Mouse (Mus musculus) gastrocnemius, postnatal 14 days (tissue): ENCODE data around the gene Qsox1. TPM values are rescaled to one million over a fixed set of nuclear protein-coding genes. Genes with fewer than 3 reads are reported as not detected.

Source experiments
- DNase-seq: peaks from one replicate; pipeline ENCODE4 v3.0.0; 2021; ENCODE audit warnings: mixed read lengths
- intact Hi-C: fragments of 180-260 bp; cut with DNase I; formaldehyde crosslinking; loops from one replicate; pipeline ENCODE4 v1.15.1; 2025; ENCODE audit warnings: low total_unique reads
- long read RNA-seq, 2 experiments: library from polyadenylated mRNA; stranded (forward); transcript quantifications; one replicate each; pipeline ENCODE4 v2.0.0; 2021
- total RNA-seq, 2 experiments: library from RNA; stranded (reverse); gene quantifications; 2 replicates each; pipeline ENCODE4 v1.2.3; 2021

The Qsox1 gene
- 10 to 100 TPM; 32.3 to 33.3 TPM for total RNA-seq
- long read RNA-seq, experiment 1, transcript Qsox1-207 (13 exons, 2,433 nt), result major isoform, 12 of 23 reads
- long read RNA-seq, experiment 1, partial matches to known transcripts, result 6 of 23 reads
- long read RNA-seq, experiment 1, other reads (novel, unspliced or antisense), result 2 of 23 reads
- long read RNA-seq, experiment 2, transcript Qsox1-207 (13 exons, 2,433 nt), result major isoform, 19 of 31 reads
- long read RNA-seq, experiment 2, partial matches to known transcripts, result 5 of 31 reads
- long read RNA-seq, experiment 2, other reads (novel, unspliced or antisense), result 1 of 31 reads

DNA sequence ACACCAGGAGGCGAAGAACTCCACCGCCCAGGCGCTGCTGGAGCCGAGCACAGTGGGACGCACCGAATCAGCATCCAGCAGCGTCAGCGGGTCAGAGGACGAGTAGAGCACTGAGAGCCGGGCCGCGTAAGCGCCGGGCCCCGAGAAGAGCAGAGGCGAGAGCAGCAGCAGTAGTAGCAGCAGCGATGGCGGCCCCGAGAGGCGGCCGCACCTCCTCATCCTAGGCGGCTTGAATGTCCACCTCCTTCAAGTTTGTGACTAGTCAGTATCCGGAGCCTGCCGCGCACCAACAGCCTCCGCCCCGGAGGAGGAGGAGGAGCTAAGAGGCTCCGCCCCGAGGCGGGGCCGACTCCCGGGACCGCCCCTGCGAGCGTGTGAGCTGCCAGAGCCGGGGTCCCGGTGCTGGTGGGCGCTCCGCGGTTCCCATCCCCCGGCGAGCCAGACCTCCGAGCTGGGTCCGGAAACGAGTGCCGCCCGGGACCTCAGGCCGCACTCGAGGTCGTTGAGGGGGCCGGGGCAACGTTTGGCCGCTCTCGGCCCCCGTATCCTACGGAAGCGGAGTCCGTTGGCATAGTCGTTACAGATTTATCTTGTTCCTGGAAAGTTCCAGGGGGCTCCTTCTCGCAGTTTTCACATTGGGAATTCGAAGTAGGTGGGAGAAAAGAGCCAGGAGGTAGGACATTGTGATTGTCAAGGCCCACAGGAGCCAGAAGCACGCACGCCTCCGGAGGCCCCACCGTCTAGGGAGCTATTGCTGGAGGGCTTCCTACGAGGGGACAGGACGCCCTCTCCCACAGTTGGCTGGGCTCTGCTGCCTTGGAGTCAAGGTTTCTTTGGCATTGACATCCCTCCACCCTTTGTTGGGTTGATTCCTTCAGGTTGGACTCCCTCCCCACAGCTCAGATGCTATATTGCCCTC is at the start of gene Qsox1:
Qsox1 (minus strand) TSS at position 309 of the 919 bp plus-strand sequence.
- intact Hi-C loops, result no loop called here

DNA sequence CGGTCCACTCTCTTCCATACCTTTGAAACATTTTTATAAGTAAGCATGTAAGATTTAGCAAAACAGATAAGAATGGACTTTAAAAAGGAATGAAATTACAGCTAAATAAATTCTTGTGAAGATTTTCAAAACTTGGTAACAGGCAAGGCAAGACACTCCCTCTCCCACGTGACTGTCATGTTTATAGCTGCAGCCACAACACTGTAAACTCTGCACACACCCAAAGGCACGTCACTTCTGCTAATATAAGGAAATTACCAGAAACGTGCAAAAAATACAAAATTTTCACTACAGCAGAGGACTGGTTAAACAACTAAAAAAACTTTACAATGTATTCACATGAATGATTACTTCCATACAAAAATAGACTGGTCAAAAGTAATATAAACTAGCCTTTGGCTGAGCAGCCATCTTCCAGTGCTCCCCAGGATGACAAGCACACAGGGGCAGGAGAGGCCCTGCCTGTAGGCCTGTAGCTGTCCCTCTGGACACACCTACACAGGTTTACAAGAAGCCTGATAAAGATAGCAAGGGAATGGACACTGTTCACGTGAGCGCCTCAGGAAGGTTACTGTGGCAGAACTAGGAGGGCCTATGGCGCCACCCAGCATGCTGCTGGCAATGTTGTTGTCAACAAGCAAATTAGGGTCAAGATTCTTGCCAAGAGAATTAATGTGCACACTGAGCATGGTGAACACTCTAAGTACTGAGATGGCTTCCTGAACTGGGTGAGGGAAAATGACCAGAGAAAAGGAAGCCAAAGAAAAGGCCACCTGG is 42.4 kb upstream of the Qsox1 start:
- DNase-seq, result no peak
- intact Hi-C loops, result no loop called here

More for the DNA sequence above, at the start of gene Qsox1:
- DNase-seq, result peak; percentile 84

- intact Hi-C loops, result no loop called here
These were observed 40.3 kb upstream of the Qsox1 start for GRCm38 (mm10) chr1:155853009-155853408.

DNA sequence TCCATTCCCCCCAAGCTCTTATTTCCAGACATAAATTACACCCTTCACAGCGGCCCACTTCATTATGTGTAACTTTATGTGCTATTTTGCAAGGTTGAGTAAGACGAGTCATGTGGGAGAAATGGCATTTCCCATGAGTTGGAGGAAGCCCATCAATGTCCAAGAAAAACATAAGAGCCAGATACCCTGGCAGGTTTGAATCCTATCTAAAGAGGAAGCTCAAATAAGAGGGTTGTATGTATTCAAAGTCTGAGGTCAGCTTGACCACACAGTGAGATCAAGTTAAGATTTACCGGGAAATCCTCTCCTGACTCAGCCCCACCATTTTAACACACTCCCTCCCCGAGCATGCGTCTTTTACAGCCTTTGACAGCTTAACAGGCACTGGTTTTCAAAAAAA is 31.5 kb upstream of the Qsox1 start:
- no peak for DNase-seq
- intact Hi-C loops, result no loop called here

More at GRCm38 (mm10) chr1:155853009-155853408, 40.3 kb upstream of the Qsox1 start:
- no peak for DNase-seq

GRCm38 (mm10) chr1:155843538-155843937 is 30.8 kb upstream of the Qsox1 start:
- intact Hi-C loops, result no loop called here
- DNase-seq, result no peak

- DNase-seq, result no peak
- intact Hi-C loops, result no loop called here
These were observed 23.0 kb upstream of the Qsox1 start for GRCm38 (mm10) chr1:155835667-155836066.

DNA sequence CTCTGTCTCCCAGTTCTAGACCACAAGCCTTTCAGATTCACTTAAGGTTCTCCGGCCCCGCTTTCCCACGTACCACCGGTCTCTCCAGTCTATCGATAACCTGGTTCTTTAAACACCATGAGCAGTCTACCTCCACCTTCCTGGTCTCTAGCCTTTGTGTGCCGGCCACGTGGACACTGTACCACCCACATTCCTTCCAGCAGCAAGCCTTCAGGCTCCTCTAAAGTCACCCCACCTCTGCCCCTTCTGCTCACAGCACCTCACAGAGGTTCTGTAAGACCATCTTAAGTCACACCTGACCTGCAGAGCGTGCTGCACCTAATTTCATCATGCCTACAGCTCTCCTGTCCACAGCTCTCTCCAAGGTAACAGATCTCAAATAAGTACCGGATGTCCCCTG is 20.9 kb upstream of the Qsox1 start:
- intact Hi-C loops, result no loop called here
- DNase-seq, result no peak

GRCm38 (mm10) chr1:155831958-155832357 is 19.3 kb upstream of the Qsox1 start:
- DNase-seq, result no peak
- intact Hi-C loops, result no loop called here

DNA sequence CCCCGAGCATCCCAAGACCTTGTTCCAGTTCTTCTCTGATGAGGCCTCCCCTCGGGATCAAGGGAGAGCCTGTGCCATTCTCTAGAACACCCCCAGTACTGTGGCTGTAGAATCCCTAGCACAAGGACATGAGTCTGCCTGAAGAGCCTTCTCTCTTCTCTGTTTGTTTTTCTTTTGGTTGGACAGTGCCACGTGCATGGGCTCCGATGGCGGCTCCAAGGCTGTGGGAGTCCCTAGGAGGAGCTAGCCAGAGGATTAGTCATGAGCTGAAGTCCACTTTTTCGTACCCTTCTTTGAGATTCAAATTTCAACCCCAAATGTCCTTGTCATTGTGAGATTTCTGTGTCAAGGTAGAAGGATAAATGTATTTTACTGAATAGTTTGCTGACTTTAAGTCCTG is 18.2 kb upstream of the Qsox1 start:
- DNase-seq, result no peak
- intact Hi-C loops, result no loop called here

- intact Hi-C loops, result no loop called here
- DNase-seq, result no peak
These were observed 15.1 kb upstream of the Qsox1 start for GRCm38 (mm10) chr1:155827703-155828295.

DNA sequence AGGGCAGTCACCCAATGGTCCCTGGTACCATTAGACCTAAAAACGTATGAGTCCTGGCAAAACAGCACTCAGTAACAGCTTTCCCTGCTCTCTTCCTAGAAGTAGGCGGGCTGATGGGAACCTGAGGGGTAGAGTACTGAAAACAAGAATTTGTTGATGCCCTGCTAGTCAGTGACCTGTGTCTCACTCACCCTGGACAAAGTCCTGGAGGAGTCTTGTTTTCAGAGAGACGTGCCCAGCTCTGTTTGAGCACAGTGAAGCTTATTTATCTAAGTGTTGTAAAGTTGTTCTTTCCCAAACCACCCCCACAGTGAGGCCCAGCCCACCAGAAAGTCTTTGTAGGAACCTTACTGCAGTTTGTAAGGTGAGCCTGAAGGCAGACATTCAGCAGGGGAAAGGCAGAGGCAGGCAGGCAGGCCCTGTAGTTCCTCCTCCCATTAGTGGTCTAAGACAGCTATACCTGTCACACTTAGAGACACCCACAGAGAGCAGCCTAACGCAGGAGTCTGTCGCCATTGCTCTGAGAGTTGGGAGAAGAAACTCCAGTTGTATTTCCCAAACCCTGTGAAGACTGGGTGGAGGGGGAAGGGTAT is 14.2 kb upstream of the Qsox1 start:
- DNase-seq, result no peak

GRCm38 (mm10) chr1:155825940-155826716 is 13.4 kb upstream of the Qsox1 start:
- intact Hi-C loops, result no loop called here
- no peak for DNase-seq

More for the DNA sequence above, 14.2 kb upstream of the Qsox1 start:
- intact Hi-C loops, result no loop called here

DNA sequence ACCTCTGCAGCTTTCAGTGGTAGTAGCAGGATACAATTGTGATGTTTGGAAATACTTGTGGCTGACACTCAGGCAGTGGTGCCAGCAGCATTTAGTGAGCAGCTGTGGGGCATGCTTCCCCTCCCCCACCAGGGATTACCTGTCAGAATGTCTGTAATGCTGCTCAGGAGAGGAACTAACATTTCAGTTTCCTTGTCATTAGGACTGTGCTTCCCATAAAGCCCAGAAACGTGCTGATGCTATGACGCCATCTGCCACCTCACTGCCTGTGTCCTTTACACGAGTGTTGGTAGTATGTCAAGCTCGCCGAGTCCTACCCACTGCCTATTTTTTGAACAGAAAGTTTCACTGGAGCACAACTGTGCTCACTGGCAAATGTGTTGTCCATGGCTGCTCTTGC is 8.0 kb upstream of the Qsox1 start:
- intact Hi-C loops, result no loop called here

DNA sequence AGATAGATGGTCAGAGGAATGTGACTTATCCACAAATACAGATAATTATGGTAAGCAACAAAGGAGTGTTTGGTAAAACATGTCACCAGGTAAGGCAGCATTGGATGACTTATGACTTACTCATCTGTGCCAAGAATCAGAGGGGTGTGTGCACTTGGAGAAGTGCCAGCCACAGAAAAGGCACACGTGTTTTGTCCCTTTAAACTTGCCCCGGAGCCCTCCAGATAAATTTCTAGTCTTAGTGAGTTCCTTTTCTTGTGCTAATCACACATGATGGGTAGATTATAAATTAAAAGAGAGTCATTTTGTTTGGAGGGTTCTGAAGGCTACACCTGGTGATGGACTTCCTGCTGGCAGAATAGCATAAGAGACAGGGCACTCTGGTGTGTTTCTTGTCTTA is 3.5 kb upstream of the Qsox1 start:
- intact Hi-C loops, result no loop called here
- DNase-seq, result no peak

More for the DNA sequence above, 8.0 kb upstream of the Qsox1 start:
- no peak for DNase-seq

DNA sequence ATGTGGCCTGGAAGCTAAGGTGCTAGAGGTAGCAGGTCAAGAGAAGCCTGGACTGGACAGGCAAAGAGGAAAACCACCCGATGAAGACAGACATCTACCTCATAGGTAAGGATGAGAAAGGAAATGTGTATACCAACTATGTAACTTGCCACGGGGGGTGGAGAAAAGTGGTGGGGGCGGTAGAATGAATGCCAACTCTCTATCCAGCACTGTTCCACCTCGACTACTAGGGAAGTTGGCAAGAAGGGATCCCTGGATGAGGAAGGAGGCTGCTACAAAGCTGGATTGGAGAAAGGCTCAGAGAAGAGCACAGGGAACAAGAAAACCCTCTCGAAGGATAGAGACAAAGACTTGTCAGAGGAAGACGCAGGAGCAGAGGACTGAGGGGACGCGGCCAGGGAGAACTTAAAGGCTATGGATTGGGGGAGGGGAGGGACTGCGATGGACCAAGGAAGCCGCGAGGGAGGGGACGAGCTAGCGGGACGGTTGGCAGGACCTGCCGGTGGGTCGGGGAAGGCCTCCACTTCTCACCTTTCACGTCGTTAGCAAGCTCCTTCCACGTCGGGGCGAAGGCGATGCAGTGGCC is 601 bp downstream of the Qsox1 start:
- intact Hi-C loops, result no loop called here
- DNase-seq, result no peak

DNA sequence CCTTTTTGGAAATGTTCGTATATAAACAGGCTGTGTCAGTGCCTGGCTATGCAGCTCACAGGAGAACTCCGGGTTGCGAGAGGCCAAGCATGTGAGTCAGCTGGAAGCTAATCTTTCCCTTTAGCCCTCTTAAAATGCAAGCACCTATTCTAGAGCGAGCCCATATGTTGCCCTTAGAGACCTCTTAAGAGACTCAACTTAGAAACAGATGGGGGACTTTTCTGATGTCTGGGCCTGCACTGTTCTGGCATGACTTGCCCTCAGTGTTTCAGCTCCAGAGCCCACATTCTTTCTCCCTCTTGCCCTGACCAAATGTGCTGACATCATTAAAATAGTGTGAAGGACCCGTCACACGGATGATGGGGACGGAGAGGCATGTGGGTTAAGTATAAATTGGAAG is 2.1 kb downstream of the Qsox1 start:
- DNase-seq, result no peak
- intact Hi-C loops, result no loop called here

DNA sequence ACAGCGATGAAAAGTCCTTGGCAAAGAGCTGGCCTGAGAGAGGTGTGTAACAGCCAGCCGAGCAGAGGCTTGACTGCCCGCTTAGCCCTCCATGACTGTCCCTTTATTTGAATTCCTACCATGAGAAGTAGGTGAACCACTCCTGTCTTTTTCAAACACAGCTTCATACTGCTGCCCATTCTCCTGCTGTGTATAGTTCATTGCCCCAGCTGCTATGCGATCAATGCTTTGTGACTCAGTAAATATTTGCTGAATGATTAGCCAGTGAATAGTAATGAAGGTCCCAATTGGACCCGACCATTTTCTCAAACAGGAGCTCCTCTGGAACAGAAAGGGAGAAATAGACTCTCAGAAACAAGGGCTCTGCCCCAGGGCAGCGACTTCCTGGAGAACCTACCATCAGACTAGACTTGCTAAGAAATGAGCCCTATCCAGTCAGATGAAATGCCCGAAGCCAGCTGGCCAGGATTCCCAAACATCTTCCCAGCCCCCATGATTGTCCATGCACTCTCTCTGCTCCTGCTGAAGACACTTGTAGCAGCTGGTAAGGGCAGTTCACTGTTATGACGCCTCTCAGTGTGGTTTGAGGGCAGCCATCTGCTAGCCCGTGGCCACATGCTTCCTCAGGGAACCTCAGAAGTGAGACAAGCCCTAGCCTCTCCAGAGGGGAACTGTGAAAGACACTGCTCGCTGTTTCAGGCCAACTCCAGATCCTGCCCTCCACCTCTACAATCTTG is 2.8 kb downstream of the Qsox1 start:
- peak; percentile 29 for DNase-seq
- intact Hi-C loops, result no loop called here
